Mouse (Mus musculus) left cerebral cortex, adult 8-10 months (tissue): Measurements from ENCODE around the gene Pik3r6. TPM values are rescaled to one million over a fixed set of nuclear protein-coding genes. Genes with fewer than 3 reads are reported as not detected.

Source experiments
- DNase-seq, 2 experiments: peaks; one replicate each; pipeline ENCODE4 v3.0.0; 2022; ENCODE audit warnings: low spot score in 2 of 2
- total RNA-seq, 4 experiments: library from RNA; stranded (reverse); gene quantifications; 2 replicates each; pipeline ENCODE4 v1.2.4; 2022

Gene Pik3r6
- total RNA-seq, 4 experiments from 2014 or later, result 3.1 to 4.8 (median 3.6) TPM

DNA sequence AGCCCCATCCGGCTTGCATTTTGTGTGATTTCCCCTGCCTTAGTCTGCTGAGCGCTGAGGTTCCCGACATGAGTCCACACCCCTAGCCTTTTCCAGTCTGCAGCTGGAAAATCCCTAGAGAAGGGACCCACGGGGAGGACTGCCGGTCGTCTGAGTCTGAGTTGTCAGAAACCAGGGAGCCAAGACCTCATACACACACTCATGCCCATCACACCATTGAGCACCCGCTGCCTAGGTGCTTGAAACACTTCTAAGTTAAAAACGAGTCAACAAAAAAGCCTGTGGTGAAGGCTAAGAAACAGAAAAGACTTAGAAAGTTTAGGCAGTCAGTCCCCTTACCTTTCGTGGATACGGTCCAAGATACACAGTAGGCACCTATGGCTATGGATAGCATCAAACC, 15.1 kb upstream of the Pik3r6 start:
- no peak for DNase-seq

DNA sequence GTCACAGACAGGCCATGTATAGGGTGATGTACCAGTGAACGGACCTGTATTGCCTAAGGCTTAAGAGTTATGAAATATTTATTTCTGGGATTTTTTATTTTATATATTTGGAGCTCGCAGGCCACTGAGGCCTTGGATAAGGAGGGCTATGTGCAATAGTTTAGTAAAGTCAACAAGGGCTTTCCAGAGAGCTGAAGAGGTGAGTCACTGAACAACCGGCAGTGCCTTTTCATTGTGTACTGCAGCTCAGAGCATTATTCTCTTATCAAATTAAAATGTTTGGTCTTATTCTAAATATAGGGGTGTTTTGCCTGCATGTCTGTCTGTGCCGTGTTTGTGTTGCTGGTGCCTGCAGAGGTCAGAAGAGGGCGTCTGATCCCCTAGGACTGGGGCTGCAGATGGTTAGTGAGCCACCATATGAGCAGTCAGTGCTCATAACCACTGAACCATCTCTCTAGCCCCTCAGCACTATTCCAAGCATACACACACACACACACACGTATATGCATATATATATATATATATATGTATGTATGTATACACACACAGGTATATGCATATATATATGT, 14.5 kb upstream of the Pik3r6 start:
- DNase-seq, result no peak

DNA sequence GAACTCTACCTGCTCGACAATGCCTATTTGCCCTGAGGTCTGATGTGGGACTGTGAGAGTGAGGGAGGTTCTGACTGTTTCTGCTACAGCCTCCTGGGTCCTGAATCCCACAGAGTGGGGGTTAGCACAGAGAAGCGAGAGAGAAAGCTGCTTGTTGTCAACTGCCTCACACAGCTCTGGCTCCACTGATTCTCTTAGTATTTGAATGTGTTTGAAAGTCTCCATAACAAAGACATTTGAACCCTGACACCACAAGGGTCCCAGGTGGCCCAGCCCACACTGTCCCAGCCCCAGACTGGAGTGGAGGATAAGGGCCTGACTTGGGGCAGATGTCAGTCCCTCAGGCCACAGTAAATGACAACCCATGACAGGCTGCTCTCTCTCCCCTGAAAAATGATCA, 13.6 kb upstream of the Pik3r6 start:
- no peak for DNase-seq

DNA sequence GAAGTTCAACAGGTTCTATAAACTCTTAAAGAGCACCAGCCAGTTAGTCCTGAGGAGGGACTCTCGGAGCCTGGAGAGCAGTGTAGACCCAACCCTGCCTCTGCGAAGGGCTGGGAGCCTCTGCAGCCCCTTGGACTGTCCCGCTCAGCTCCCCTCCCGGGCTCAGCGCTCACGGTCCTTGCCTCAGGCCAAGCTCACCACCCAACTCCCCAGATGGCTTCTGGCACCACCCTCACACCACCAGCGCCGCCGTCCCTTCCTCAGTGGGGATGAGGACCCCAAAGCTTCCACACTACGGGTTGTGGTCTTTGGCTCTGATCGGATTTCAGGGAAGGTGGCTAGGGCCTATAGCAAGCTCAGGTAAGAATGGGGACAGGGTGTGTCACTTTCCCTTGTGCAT, 10.2 kb upstream of the Pik3r6 start:
- no peak for DNase-seq

DNA sequence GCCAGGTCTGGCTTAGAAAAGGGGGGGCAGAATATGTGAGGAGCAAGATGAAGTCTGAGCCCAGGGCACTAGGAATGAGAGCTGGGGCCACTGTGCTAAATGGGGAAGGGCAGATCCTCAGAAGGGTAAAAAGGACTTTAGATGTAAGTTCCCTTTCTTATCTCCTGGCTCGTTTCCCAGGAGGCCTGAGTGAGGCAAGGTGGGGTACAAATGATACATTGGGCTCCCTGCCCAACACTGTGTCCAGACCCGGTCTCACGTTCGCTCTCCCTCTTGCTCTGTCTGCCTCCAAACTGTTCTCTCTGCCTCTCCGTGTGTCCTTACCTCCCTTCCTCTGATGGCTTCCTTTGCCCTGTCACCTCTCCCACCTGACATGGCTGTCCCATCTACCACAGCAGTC, 9.1 kb upstream of the Pik3r6 start:
- no peak for DNase-seq

DNA sequence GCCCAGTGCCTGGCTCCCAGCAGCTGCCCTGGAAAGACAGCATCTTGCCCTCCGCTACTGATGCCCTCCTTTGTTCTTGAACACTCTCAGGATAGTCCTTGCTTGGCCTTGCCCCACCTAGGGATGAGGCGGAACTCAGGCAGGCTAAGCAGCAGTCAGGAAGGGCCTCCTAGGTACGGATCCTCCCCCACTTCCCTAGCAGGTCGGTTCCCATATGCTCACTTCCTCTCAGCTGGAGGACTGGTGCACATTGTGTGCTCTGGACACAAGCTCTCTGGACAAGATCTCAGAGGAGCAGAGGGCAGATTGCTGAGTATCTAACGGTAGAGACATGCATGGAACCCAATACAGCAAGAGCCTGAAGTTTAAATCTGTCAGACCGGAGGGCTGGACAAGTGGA, 5.7 kb upstream of the Pik3r6 start:
- DNase-seq, result no peak

DNA sequence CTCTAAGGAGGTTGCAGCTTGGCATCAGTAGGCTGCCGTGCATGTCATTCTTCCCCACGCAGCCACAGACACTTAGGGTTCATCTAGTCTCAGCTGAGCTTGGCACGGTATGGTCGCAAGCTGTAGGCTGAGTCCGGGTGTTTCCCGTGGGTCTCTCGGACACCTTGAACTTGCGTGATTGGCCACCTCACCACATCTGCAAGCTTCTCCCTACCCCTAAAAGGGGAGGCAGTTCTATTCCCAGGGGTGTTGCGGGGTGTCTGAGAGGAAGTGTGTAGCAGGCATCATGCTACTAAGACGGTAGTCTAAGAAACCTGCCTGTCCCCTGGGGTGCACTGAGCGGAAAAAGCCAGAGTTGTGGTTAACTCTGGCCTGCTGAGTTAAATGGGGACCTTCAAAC, 4.3 kb upstream of the Pik3r6 start:
- no peak for DNase-seq

DNA sequence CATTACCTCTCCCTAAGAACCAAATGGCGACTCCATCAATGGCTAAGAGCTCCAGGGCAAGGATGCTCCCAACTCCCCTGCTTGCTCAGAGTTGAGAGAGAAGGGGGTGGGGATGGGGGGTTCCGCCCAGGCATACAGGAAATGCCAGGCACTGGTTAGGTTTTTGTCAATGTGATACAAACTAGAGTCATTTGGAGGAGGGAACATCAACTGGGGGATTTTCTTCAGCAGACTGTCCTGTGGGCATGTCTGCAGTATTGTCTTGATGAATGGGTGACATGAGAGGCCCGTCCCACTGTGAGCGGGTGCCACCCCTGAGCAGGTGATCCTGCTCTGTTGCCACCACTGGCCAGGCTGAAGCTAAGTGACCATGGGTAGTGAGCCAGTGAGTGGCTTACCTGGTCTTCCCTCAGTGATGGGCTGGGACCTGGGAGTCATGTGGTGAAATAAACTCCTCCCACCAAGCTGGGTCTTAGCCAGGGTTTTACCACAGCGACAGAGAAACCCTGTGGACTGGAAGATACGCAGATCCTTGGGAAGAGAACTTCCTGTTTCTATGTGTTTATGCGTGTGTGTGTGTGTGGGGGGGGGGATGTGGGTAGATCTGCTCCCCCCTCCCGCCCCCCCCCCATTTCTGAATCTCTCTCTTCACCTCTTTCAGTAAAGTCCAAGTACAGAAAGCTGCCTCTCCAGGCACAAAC, 3.7 kb upstream of the Pik3r6 start:
- no peak for DNase-seq

DNA sequence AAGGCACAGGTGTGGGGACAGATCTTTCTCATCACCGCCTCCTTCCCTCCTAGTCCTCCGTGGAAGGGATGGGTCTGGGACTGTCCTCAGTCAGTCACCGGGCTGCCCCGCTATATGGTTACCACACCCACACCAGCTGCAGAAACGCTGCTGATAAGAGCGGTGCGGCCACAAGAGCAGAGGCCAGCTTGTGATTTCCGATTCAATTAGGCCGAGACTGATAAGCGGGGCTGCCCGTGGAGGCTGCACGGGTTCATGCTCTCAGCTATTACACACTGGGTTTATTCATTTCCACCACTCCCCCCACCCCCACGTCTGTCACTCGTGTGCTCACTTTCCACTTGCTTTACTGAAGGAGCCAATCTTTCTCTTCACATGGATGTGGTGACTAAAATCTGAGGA, 1.9 kb upstream of the Pik3r6 start:
- no peak for DNase-seq

DNA sequence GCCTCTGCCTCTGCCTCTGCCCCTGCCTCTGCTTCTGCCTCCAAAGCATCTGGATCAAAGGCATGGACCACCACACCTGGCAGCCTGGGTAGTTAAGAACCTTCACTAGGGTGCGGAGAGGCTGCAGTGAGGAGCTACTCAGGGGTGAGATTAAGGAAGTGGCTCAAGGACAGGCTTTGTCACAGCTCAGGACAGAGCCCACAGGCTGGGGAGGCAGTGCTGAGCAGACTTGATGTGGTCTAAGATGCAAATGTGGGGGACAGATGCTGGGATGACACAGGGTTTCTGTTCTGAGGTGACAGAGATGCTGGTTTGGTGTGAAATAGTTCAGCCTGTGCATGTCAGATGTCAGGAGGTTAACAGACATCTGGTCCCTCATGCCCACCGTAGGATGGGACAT, 411 bp upstream of the Pik3r6 start:
- no peak for DNase-seq

DNA sequence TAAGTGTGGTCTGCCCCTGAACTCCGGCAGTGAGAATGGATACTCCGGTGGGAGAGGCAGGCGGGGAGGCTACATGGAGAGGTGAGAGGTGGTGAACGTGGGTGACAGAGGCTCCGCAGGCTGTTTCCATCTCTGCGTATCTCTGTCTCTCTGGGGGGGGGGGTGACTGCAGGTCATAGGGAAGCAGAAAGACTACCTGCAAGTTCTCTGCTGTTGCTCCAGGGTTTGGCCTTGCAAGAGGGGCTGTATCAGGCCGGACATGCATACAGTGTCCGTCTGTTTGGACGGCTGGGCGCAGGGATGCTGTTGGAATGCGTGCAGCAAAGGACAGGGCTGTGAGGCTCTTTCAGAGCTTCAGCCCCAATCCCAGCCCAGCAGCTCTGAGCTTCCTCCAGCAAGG, 2.1 kb downstream of the Pik3r6 start:
- DNase-seq, result no peak

DNA sequence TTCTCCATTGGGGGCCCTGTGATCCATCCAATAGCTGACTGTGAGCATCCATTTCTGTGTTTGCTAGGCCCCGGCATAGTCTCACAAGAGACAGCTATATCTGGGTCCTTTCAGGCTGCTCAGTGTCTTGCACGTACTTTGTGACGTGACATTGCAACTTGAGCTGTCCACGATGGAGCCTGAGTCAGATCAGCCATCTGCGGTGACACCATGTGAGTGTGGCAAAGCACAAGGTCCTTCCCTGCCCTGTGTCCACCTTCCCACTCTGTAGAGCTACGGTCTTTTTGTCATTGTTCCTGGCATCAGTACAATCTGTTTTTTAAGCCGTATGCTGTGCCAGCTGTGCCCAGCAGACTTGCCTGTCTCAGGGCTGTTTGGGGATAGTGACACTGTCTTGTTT, 4.4 kb downstream of the Pik3r6 start:
- DNase-seq, result no peak

DNA sequence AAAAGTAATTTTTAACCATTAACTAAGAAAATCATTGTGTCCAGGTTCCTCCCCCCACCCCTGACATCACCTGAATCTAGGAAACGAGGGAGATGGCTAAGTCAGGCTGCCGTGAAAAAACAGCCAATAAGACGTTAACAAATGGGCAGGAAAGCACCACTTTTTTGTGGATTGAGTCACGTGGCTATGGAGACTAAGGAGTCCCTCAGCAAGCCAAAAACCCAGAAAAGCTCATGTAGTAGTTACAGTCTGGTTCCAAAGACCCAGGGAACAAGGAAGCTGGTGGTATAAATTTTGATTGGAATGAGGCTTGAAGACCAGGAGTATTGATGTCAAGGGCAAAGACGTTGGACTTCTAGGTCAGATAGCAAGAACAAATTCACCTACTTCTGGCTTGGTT, 5.8 kb downstream of the Pik3r6 start:
- DNase-seq, result no peak

DNA sequence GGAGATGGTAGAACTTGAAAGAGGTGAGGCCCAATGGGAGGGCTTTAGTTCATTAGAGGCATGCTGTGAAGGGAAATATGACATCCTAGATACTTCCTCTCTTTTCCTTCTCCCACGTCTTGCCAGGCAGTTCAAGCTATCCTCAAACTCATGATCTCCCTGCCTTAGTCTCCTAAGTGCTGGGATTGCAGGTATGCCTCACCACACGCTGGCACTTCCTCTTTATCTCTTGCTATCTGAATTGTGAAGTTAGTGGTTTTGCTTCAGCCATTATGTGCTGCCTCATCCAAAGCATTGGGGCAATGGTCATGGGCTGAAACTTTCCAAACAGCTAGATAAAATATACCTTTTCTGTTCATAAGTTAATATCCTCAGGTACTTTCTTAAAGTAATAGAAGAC, 6.4 kb downstream of the Pik3r6 start:
- DNase-seq, result no peak

DNA sequence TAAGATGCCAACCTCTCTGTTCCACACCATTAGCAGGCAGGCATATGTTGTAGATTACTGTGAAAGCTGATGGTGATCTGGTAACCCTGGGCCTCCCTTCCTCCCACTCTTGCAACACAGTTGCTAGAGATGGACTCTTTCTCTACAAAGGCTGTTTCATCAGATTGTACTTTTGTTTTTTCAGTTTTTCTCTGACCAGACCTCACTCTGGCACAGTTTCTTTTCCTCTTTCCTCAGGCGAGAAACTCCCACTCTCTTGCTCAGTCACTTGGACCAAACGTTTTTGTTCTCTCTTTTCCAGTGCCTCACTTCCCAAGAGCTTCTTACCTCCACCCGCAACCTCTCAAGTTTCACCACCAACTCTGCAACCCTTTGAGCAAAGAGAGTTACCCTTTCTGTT, 11.2 kb downstream of the Pik3r6 start:
- no peak for DNase-seq

DNA sequence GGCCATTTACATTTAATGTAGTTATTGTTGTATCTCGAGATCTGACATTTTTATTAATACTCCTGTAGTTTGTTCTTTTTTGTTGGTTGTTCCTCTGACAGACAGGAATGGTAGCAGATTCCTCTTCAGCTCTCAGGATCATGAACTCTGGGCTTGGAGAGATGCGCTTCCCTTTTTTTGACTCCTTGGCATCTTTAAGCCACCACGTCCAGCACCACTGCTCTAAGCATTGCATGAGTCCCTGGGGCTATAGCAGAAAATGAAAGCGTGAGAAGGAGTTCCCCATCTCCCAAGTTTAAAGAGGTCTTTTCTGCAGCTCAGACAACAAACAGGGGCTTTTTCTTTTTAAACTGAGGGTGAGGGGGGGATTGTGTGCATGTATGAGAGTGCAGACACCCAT, 16.5 kb downstream of the Pik3r6 start:
- DNase-seq, result no peak

DNA sequence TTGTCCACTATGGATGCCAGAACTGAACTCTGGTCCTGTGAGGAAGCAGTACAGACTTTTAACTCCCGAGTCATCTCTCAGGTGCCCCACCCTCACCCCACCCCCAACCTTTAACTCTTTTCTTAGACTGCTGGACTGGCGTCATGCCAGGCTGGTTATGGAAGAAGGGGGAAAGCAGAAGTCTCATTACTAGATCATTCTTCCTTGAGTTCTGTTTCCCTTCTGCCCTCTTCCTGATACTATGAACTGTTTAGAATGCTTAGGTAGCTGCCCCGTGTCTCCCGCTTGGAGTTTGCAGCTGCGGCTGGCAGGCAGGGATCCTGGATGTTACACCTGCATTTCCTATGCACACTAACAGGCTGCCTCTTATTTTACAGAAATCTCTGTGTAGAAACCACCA, 17.0 kb downstream of the Pik3r6 start:
- no peak for DNase-seq

DNA sequence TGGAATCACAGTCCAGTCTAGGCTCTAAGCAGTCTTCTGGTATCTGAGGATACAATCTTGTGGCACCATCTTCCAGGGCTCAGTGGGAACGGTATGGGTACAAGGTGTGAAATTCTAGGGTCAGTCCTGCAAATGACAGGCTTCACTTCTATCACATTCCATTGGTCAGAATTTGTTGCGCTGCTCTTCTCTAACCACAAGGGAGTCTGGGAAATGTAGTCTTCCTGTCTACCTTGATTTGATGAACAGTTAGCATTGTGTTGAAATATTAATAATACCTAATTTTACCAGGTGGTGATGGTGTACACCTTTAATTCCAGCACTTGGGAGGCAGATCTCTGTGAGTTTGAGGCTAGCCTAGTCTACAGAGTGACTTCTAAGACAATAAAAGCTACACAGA, 17.6 kb downstream of the Pik3r6 start:
- DNase-seq, result no peak

DNA sequence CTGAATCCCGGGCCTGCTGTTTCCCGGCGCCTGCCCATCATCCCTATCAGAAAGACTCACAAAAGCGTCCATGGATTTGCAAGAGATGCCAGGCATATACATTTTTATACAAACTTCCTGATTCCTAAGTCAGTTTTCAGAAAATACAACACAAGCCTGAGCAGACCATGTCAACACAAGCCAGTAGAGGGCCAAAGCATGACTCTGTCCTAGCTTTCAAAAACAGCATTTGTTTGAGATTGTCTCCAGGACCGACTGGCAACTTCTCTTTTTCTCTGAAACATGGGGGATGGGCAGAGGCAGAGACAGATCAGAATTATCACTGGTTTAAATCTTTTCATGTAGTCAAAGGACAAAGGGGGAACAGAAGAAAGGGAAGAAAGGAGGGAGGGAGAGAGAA, 18.5 kb downstream of the Pik3r6 start:
- no peak for DNase-seq

DNA sequence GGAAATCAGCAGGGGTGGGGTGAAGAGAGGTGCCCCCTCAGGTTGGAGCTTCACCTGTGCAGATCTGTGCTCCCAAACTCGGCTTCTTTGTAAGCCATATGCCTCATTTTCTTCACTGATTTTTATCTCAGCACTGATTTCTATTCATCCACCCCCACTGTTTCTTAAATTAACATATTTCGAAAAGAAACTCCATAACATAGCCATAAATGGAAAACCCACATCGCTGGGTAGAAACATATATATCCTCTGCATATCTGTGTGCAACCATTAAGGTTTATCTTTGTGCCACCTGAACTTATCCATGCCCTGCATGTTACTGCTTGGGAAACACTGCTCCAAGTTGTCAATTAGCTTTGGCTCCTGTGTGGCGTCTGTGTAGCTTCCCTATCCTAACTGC, 23.6 kb downstream of the Pik3r6 start:
- DNase-seq, result no peak

DNA sequence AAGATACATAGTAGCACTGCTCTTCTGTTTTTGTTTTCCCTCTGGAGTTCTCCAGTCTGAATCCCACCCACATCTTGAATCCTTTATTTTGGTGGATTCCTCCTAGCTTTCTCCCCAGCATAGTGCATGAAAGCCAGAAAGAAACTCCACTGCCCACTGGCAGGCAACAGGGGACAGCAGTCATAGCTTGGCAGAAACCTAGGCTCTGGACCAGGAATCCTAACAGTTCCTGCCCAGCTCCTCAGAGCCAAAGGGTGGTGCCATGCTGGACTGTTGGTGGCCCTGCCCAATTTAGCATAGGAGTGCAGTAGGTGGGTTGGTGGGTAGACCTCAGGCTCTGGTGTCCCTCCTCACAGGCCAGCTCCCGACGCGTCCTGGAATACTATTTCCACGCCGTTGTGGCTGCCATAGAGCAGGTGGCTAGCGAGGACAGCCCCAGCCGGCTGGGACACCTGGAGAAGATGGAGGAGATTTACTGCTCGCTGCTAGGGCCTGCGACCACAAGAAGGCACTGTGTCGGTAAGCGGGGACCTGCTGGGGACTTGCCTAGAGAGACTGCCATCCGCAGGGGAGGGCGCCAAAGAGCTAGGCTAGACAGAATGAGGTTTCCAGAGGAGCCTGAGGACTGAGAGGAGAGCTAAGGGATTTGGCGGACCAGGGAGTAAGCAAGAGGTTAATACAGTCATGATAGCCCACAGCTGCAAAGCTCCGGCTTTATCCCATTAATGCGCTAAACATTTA, 28.4 kb downstream of the Pik3r6 start:
- peak in 1 of 2 experiments; percentile 56 for DNase-seq

DNA sequence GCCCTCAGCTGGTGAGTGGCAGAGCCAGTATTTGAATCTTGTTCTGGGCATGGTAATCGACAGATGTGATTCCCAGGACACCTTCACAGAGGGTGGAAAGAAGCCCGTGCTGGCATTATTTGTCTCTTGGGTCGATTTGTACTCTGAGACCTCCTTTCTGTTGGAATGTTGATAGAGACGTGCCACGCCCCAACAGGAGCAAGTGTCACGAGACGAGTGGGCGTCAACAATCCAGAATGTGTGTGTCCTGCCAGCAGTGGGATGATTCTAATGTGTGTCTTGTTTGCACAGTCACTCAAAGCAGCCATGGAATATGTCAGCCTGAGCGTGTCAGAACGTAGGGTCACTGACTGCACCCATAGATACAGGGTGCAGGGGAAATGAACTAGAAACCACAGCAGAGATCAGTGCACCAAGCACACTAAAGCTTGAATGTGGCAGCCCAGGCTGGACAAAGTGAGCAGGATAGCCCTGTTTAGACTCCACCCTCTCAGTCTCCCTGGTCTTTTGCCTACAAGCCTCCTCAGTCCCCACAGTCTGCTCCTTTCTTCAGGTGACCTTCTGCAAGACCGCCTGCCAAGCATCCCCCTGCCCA, 29.2 kb downstream of the Pik3r6 start:
- no peak for DNase-seq

DNA sequence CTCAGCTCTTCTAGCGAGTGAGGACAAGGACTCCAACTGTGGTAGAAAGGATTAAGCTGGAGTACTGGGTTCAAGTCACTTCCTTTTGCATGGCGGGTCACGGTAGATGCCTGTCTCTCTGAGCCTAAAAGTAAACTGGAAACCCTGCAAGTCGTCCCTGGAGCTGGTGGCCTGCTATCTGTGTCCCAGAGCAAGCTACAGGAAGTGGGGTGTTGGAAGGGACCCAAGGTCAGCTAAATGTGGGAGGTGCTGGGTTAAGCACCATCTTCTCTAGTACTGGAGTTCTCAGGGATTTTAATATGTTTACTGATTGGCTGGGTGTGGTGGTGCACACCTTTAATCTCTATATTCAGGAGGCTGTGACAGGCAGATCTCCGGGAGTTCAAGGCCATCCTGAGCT, 30.0 kb downstream of the Pik3r6 start:
- no peak for DNase-seq
